Mouse (Mus musculus): ENCODE data around the gene Irs2.

- TF ChIP-seq CTCF (IDR thresholded peaks at IDR 0.05; ENCODE audit: control insufficient read depth, insufficient read depth, insufficient read length) (no peak), MAX (IDR thresholded peaks at IDR 0.05) (no peak), MYOD1 (IDR thresholded peaks at IDR 0.05; ENCODE audit: control insufficient read depth, insufficient read length, low read depth) (no peak), CEBPB (IDR thresholded peaks at IDR 0.05; ENCODE audit: low read depth) (no peak)
These were observed 3.7 kb upstream of the Irs2 start for GRCm38 (mm10) chr8:11011787-11012485.
